In genomic region chr5:61843891-61844290, GRCm38 (mm10) we compare ENCODE assay signal across 32 mouse cellular contexts. TPM values are rescaled to one million over a fixed set of nuclear protein-coding genes. Genes with fewer than 3 reads are reported as not detected.
A peak's percentile ranks its signal among the peaks of the same experiment; 100 is the strongest.
DNase-seq lines count a peak whose midpoint lies in the region; ATAC-seq lines count a peak whose summit lies in the region.
"Had no signal": no experiment of that assay in that cellular context is flagged by ENCODE, and none has a peak within 500 bp of the region (broad histone marks: within the 10 kb centered on the region; RNA-seq: fewer than 3 reads in every experiment).

No protein-coding gene starts in this region.

- no peak overlapping the region for H3K9ac ChIP-seq in forebrain, embryonic 16.5 days (replicated peaks; ENCODE audit: low read depth, low read length)
- no peak overlapping the region for H3K9ac ChIP-seq in forebrain, embryonic 13.5 days
- H3K9ac ChIP-seq: embryonic facial prominence, embryonic 13.5 days; forebrain, embryonic 12.5 days; heart, embryonic 12.5 days; heart, embryonic 15.5 days; hindbrain, embryonic 13.5 days had no signal

- H3K4me2 ChIP-seq in forebrain, embryonic 16.5 days (ENCODE audit: low read length): no peak overlapping the region
- H3K4me2 ChIP-seq in forebrain, embryonic 13.5 days: no peak overlapping the region
- H3K4me2 ChIP-seq: embryonic facial prominence, embryonic 13.5 days; forebrain, embryonic 12.5 days; heart, embryonic 12.5 days; heart, embryonic 15.5 days; hindbrain, embryonic 13.5 days had no signal

- no peaks in the 10 kb centered on the region for H3K27me3 ChIP-seq in forebrain, embryonic 16.5 days (replicated peaks; ENCODE audit: control insufficient read depth, insufficient read depth, low read length)
- no peaks in the 10 kb centered on the region for H3K27me3 ChIP-seq in forebrain, embryonic 13.5 days
- H3K27me3 ChIP-seq: embryonic facial prominence, embryonic 13.5 days; forebrain, embryonic 12.5 days; heart, embryonic 12.5 days; heart, embryonic 15.5 days; hindbrain, embryonic 13.5 days had no signal

- H3K27ac ChIP-seq in forebrain, embryonic 16.5 days (ENCODE audit: low read length): no peak overlapping the region
- H3K27ac ChIP-seq in forebrain, embryonic 13.5 days: no peak overlapping the region
- H3K27ac ChIP-seq: embryonic facial prominence, embryonic 10.5 days; embryonic facial prominence, embryonic 13.5 days; forebrain, embryonic 12.5 days; gastrocnemius, adult 2 months; heart, embryonic 15.5 days; hindbrain, embryonic 10.5 days; hindbrain, embryonic 13.5 days had no signal

- peak; percentile 18 to 57 for DNase-seq in layer of hippocampus, adult 18-20 months (ENCODE audit: low spot score in 2 of 2)
- no peak for DNase-seq in layer of hippocampus, postnatal 10 days (ENCODE audit: low spot score in 2 of 2)
- DNase-seq in layer of hippocampus, adult 9-10 months (ENCODE audit: low spot score): peak; percentile 30
- peak; percentile 3 for DNase-seq in telencephalon, adult 2 months (ENCODE audit: low read depth, low spot score)
- no peak for DNase-seq in kidney, postnatal 25 days
- no peak for DNase-seq in retina, postnatal 1 day
- DNase-seq: adrenal gland, adult 8-10 months; adrenal gland, postnatal 25 days; cerebellum, adult 11 months; cerebellum, adult 2 months; cerebellum, postnatal 10 days; cerebellum, postnatal 36 days; embryo, embryonic 11 days; gastrocnemius, adult 2 months; gastrocnemius, postnatal 25 days; heart, adult 18-20 months; heart, postnatal 10 days; heart, postnatal 36 days had no signal

- H3K36me3 ChIP-seq in forebrain, embryonic 16.5 days (ENCODE audit: control insufficient read depth, insufficient read depth): no peaks in the 10 kb centered on the region
- no peaks in the 10 kb centered on the region for H3K36me3 ChIP-seq in forebrain, embryonic 13.5 days (ENCODE audit: poor library complexity, severe bottlenecking)
- H3K36me3 ChIP-seq: embryonic facial prominence, embryonic 10.5 days; embryonic facial prominence, embryonic 13.5 days; forebrain, embryonic 12.5 days; heart, embryonic 12.5 days; heart, embryonic 15.5 days; hindbrain, embryonic 10.5 days; hindbrain, embryonic 13.5 days had no signal

- WGBS in forebrain, embryonic 16.5 days: 50% methylated on average over 2 of the region's 2 CpGs
- 76% methylated on average over 2 of the region's 2 CpGs for WGBS in forebrain, embryonic 13.5 days

- no peak overlapping the region for H3K4me3 ChIP-seq in forebrain, embryonic 16.5 days (replicated peaks; ENCODE audit: low read length)
- no peak overlapping the region for H3K4me3 ChIP-seq in forebrain, embryonic 13.5 days
- H3K4me3 ChIP-seq: embryonic facial prominence, embryonic 10.5 days; embryonic facial prominence, embryonic 13.5 days; erythroblast, embryonic 14.5 days; forebrain, embryonic 12.5 days; gastrocnemius, adult 2 months; heart, embryonic 12.5 days; heart, embryonic 15.5 days; hindbrain, embryonic 10.5 days; hindbrain, embryonic 13.5 days had no signal

- H3K4me1 ChIP-seq in forebrain, embryonic 16.5 days (replicated peaks; ENCODE audit: control insufficient read depth, insufficient read depth, low read length): no peaks in the 10 kb centered on the region
- no peaks in the 10 kb centered on the region for H3K4me1 ChIP-seq in forebrain, embryonic 13.5 days
- H3K4me1 ChIP-seq: embryonic facial prominence, embryonic 10.5 days; embryonic facial prominence, embryonic 13.5 days; forebrain, embryonic 12.5 days; heart, embryonic 12.5 days; heart, embryonic 15.5 days; hindbrain, embryonic 10.5 days; hindbrain, embryonic 13.5 days had no signal

- H3K9me3 ChIP-seq in forebrain, embryonic 16.5 days (ENCODE audit: control insufficient read depth, low read length): no peaks in the 10 kb centered on the region
- H3K9me3 ChIP-seq in forebrain, embryonic 13.5 days (replicated peaks): no peaks in the 10 kb centered on the region
- H3K9me3 ChIP-seq: embryonic facial prominence, embryonic 10.5 days; embryonic facial prominence, embryonic 13.5 days; forebrain, embryonic 12.5 days; heart, embryonic 12.5 days; heart, embryonic 15.5 days; hindbrain, embryonic 10.5 days; hindbrain, embryonic 13.5 days had no signal

- peak; percentile 31; the same call in 1 of the 2 replicates for ATAC-seq in forebrain, embryonic 16.5 days
- no peak for ATAC-seq in forebrain, embryonic 13.5 days
- ATAC-seq: activated CD4-positive, CD25-positive, alpha-beta regulatory T cell, adult 4 months; hindbrain, embryonic 16.5 days had no signal

RNA-seq across cellular contexts. Expression of gene G6pd2, which starts 35.3 kb away (rescaled TPM):
- polyA plus RNA-seq in forebrain, embryonic 16.5 days (2015; fragmentation: Nextera tagmentation; extraction: Ambion mirVana): not detected in 2 replicates
- not detected in 2 replicates for polyA plus RNA-seq in forebrain, embryonic 13.5 days (2015; fragmentation: Nextera tagmentation; extraction: Ambion mirVana)
- not detected for total RNA-seq in layer of hippocampus, adult 18-20 months (2021)
- total RNA-seq in layer of hippocampus, postnatal 10 days (2021): not detected
- total RNA-seq: adrenal gland, postnatal 25 days; ES-E14; gastrocnemius, adult 2 months; gastrocnemius, postnatal 25 days; heart, adult 18-20 months; heart, postnatal 10 days; heart, postnatal 36 days had no signal
- polyA plus RNA-seq: cerebellum, adult 2 months; cortical plate, adult 2 months; embryonic facial prominence, embryonic 10.5 days; embryonic facial prominence, embryonic 13.5 days; erythroblast, embryonic 14.5 days; forebrain, embryonic 12.5 days; heart, embryonic 12.5 days; heart, embryonic 15.5 days; hindbrain, embryonic 10.5 days; hindbrain, embryonic 13.5 days had no signal

Comparison
In these comparisons a context has a peak if more than half of its experiments do, and no peak if none do; other contexts are left out.
1. DNase-seq: peak in layer of hippocampus, adult 18-20 months (2 of 2), layer of hippocampus, adult 9-10 months (single experiment) and telencephalon, adult 2 months (single experiment); none in layer of hippocampus, postnatal 10 days (0 of 2), kidney, postnatal 25 days (0 of 2) and retina, postnatal 1 day (single experiment).